Mouse (Mus musculus): Measurements from ENCODE around the gene Gtf2a2.

Gtf2a2 gene

GRCm38 (mm10) chr9:70012408-70012901, at the start of gene Gtf2a2:
TSS of gene Gtf2a2 (plus strand) at chr9:70012550.
- peak; percentile 91 for DNase-seq (ENCODE audit: low spot score)

GRCm38 (mm10) chr9:69964370-69964769, 48.0 kb upstream of the Gtf2a2 start:
- DNase-seq (ENCODE audit: low spot score), result no peak

- no peak for DNase-seq (ENCODE audit: low spot score)
Observed at GRCm38 (mm10) chr9:69985526-69985925, 26.8 kb upstream of the Gtf2a2 start.

GRCm38 (mm10) chr9:69986063-69986462, 26.3 kb upstream of the Gtf2a2 start:
- DNase-seq (ENCODE audit: low spot score), result no peak

GRCm38 (mm10) chr9:69986571-69986970, 25.8 kb upstream of the Gtf2a2 start:
- DNase-seq (ENCODE audit: low spot score), result no peak

- DNase-seq (ENCODE audit: low spot score), result no peak
Observed at GRCm38 (mm10) chr9:69987579-69987978, 24.8 kb upstream of the Gtf2a2 start.

GRCm38 (mm10) chr9:69988706-69989302, 23.5 kb upstream of the Gtf2a2 start:
- no peak for DNase-seq (ENCODE audit: low spot score)

GRCm38 (mm10) chr9:69989303-69990121, 22.8 kb upstream of the Gtf2a2 start, which contains the start of gene Bnip2:
TSS of gene Bnip2 (plus strand) at chr9:69989466.
- peak; percentile 93 for DNase-seq (ENCODE audit: low spot score)

- no peak for DNase-seq (ENCODE audit: low spot score)
Observed at GRCm38 (mm10) chr9:69990346-69990745, 22.0 kb upstream of the Gtf2a2 start.

GRCm38 (mm10) chr9:69992841-69993277, 19.5 kb upstream of the Gtf2a2 start:
- no peak for DNase-seq (ENCODE audit: low spot score)

GRCm38 (mm10) chr9:69993479-69993878, 18.9 kb upstream of the Gtf2a2 start:
- DNase-seq (ENCODE audit: low spot score), result no peak

GRCm38 (mm10) chr9:69994547-69994946, 17.8 kb upstream of the Gtf2a2 start:
- no peak for DNase-seq (ENCODE audit: low spot score)

- no peak for DNase-seq (ENCODE audit: low spot score)
Observed at GRCm38 (mm10) chr9:69999318-69999717, 13.0 kb upstream of the Gtf2a2 start.

- DNase-seq (ENCODE audit: low spot score), result no peak
Observed at GRCm38 (mm10) chr9:70003516-70003915, 8.8 kb upstream of the Gtf2a2 start.

- no peak for DNase-seq (ENCODE audit: low spot score)
Observed at GRCm38 (mm10) chr9:70006984-70007383, 5.4 kb upstream of the Gtf2a2 start.

- DNase-seq (ENCODE audit: low spot score), result no peak
Observed at GRCm38 (mm10) chr9:70007506-70008248, 4.7 kb upstream of the Gtf2a2 start.

- DNase-seq (ENCODE audit: low spot score), result no peak
Observed at GRCm38 (mm10) chr9:70009754-70010304, 2.5 kb upstream of the Gtf2a2 start.

- DNase-seq (ENCODE audit: low spot score), result no peak
Observed at GRCm38 (mm10) chr9:70010781-70011473, 1.4 kb upstream of the Gtf2a2 start.

GRCm38 (mm10) chr9:70011537-70012407, 578 bp upstream of the Gtf2a2 start:
- DNase-seq (ENCODE audit: low spot score), result no peak

- DNase-seq (ENCODE audit: low spot score), result no peak
Observed at GRCm38 (mm10) chr9:70015632-70016031, 3.3 kb downstream of the Gtf2a2 start.

- DNase-seq (ENCODE audit: low spot score), result no peak
Observed at GRCm38 (mm10) chr9:70018879-70019278, 6.5 kb downstream of the Gtf2a2 start.
